Comparison of ENCODE assay signal across 21 mouse cellular contexts in genomic region chr11:71371871-71372270, GRCm38 (mm10).
DNase-seq lines count a peak whose midpoint lies in the region; ATAC-seq and TF ChIP-seq lines count a peak whose summit lies in the region.
"Had no signal": no experiment of that assay in that cellular context is flagged by ENCODE, and none has a peak within 500 bp of the region (broad histone marks: within the 10 kb centered on the region; RNA-seq: fewer than 3 reads in every experiment).

No protein-coding gene starts in this region.

- peak; percentile 50 for DNase-seq in adrenal gland, adult 2 months
- no peak for DNase-seq in adrenal gland, postnatal 4 days (ENCODE audit: low spot score in 2 of 2)
- no peak for DNase-seq in kidney, postnatal 0 days (ENCODE audit: low spot score)
- DNase-seq in kidney, adult 11 months = no peak
- DNase-seq in midbrain, postnatal 0 days (ENCODE audit: low spot score) = no peak
- DNase-seq in midbrain, embryonic 14.5 days = no peak
- DNase-seq: cerebellum, adult 11 months; cerebellum, postnatal 14 days; embryo, embryonic 11 days; gastrocnemius, adult 2 months; kidney, adult 2 months; right cerebral cortex, postnatal 4 days; thymus, adult 2 months had no signal

- no peaks in the 10 kb centered on the region for H3K9me3 ChIP-seq in kidney, postnatal 0 days (replicated peaks; ENCODE audit: low read length)
- no peaks in the 10 kb centered on the region for H3K9me3 ChIP-seq in midbrain, postnatal 0 days (ENCODE audit: low read length)
- no peaks in the 10 kb centered on the region for H3K9me3 ChIP-seq in midbrain, embryonic 14.5 days (ENCODE audit: control insufficient read depth, low read length)
- H3K9me3 ChIP-seq: embryonic facial prominence, embryonic 15.5 days; hindbrain, embryonic 10.5 days; limb, embryonic 12.5 days; liver, embryonic 12.5 days; lung, embryonic 15.5 days; megakaryocyte, embryonic 14.5 days had no signal

- no peak overlapping the region for H3K27ac ChIP-seq in kidney, postnatal 0 days
- H3K27ac ChIP-seq in midbrain, postnatal 0 days (ENCODE audit: low read depth, low read length) = no peak overlapping the region
- no peak overlapping the region for H3K27ac ChIP-seq in midbrain, embryonic 14.5 days (replicated peaks; ENCODE audit: low read depth, low read length)
- no peak overlapping the region for H3K27ac ChIP-seq in cortical plate, adult 2 months (ENCODE audit: insufficient read depth, low read length)
- H3K27ac ChIP-seq: embryonic facial prominence, embryonic 15.5 days; gastrocnemius, adult 2 months; hindbrain, embryonic 10.5 days; limb, embryonic 12.5 days; liver, embryonic 12.5 days; lung, embryonic 15.5 days had no signal

- H3K27me3 ChIP-seq in kidney, postnatal 0 days (ENCODE audit: insufficient read depth, low read length) = no peaks in the 10 kb centered on the region
- H3K27me3 ChIP-seq in midbrain, postnatal 0 days (ENCODE audit: insufficient read depth, low read length) = no peaks in the 10 kb centered on the region
- no peaks in the 10 kb centered on the region for H3K27me3 ChIP-seq in midbrain, embryonic 14.5 days (ENCODE audit: control insufficient read depth, insufficient read depth, low read length)
- H3K27me3 ChIP-seq: embryonic facial prominence, embryonic 15.5 days; limb, embryonic 12.5 days; liver, embryonic 12.5 days; lung, embryonic 15.5 days; megakaryocyte, embryonic 14.5 days had no signal

- H3K36me3 ChIP-seq in kidney, postnatal 0 days (ENCODE audit: insufficient read depth, low read length) = no peaks in the 10 kb centered on the region
- no peaks in the 10 kb centered on the region for H3K36me3 ChIP-seq in midbrain, postnatal 0 days (ENCODE audit: insufficient read depth, low read length)
- H3K36me3 ChIP-seq in midbrain, embryonic 14.5 days (ENCODE audit: control insufficient read depth, insufficient read depth, low read length) = no peaks in the 10 kb centered on the region
- H3K36me3 ChIP-seq: embryonic facial prominence, embryonic 15.5 days; hindbrain, embryonic 10.5 days; limb, embryonic 12.5 days; liver, embryonic 12.5 days; lung, embryonic 15.5 days had no signal

- ATAC-seq in kidney, postnatal 0 days (replicated peaks; ENCODE audit: low FRiP score, low read depth) = no peak
- ATAC-seq in midbrain, postnatal 0 days (ENCODE audit: low FRiP score) = no peak
- ATAC-seq in midbrain, embryonic 14.5 days (ENCODE audit: low FRiP score, low TSS enrichment) = no peak
- ATAC-seq in frontal cortex, adult (ENCODE audit: low TSS enrichment) = no peak
- ATAC-seq: liver, embryonic 12.5 days had no signal

- no peak overlapping the region for H3K4me3 ChIP-seq in kidney, postnatal 0 days (replicated peaks; ENCODE audit: low read depth, low read length)
- no peak overlapping the region for H3K4me3 ChIP-seq in midbrain, postnatal 0 days (ENCODE audit: low read depth, low read length)
- H3K4me3 ChIP-seq in midbrain, embryonic 14.5 days (replicated peaks; ENCODE audit: low read depth, low read length) = no peak overlapping the region
- no peak overlapping the region for H3K4me3 ChIP-seq in cortical plate, adult 2 months (ENCODE audit: insufficient read depth, low read length)
- H3K4me3 ChIP-seq: embryonic facial prominence, embryonic 15.5 days; gastrocnemius, adult 2 months; hindbrain, embryonic 10.5 days; limb, embryonic 12.5 days; liver, embryonic 12.5 days; lung, embryonic 15.5 days; megakaryocyte, embryonic 14.5 days had no signal

- WGBS in kidney, postnatal 0 days = 39% methylated on average over 5 of the region's 5 CpGs
- WGBS in midbrain, postnatal 0 days = 50% methylated on average over 5 of the region's 5 CpGs
- 63% methylated on average over 5 of the region's 5 CpGs for WGBS in midbrain, embryonic 14.5 days

- TF ChIP-seq CTCF in kidney, postnatal 0 days (IDR thresholded peaks at IDR 0.05; ENCODE audit: low read depth) = peak; percentile 14; the same call in 1 of the 2 replicates
- TF ChIP-seq CTCF in midbrain, postnatal 0 days (IDR thresholded peaks at IDR 0.05) = peak; percentile 44
- TF ChIP-seq CTCF in cortical plate, adult 2 months (IDR thresholded peaks at IDR 0.05; ENCODE audit: extremely low read depth, insufficient read depth, low read length) = peak; percentile 22; the same call in 1 of the 2 replicates

- H3K9ac ChIP-seq in kidney, postnatal 0 days (ENCODE audit: low read depth, low read length) = no peak overlapping the region
- H3K9ac ChIP-seq in midbrain, postnatal 0 days (replicated peaks; ENCODE audit: low read length, poor library complexity, severe bottlenecking) = no peak overlapping the region
- H3K9ac ChIP-seq in midbrain, embryonic 14.5 days (replicated peaks; ENCODE audit: low read length) = no peak overlapping the region
- H3K9ac ChIP-seq: embryonic facial prominence, embryonic 15.5 days; limb, embryonic 12.5 days; liver, embryonic 12.5 days; lung, embryonic 15.5 days had no signal

- no peak overlapping the region for H3K4me2 ChIP-seq in kidney, postnatal 0 days (ENCODE audit: low read length)
- H3K4me2 ChIP-seq in midbrain, postnatal 0 days (ENCODE audit: low read depth, low read length, poor library complexity, severe bottlenecking) = no peak overlapping the region
- H3K4me2 ChIP-seq in midbrain, embryonic 14.5 days (ENCODE audit: low read length) = no peak overlapping the region
- H3K4me2 ChIP-seq: embryonic facial prominence, embryonic 15.5 days; limb, embryonic 12.5 days; liver, embryonic 12.5 days; lung, embryonic 15.5 days had no signal

- H3K4me1 ChIP-seq in kidney, postnatal 0 days (replicated peaks; ENCODE audit: insufficient read depth, low read length) = no peaks in the 10 kb centered on the region
- H3K4me1 ChIP-seq in midbrain, postnatal 0 days (ENCODE audit: insufficient read depth, low read length) = no peaks in the 10 kb centered on the region
- H3K4me1 ChIP-seq in midbrain, embryonic 14.5 days (ENCODE audit: control insufficient read depth, insufficient read depth, low read length) = no peaks in the 10 kb centered on the region
- H3K4me1 ChIP-seq in cortical plate, adult 2 months (ENCODE audit: control insufficient read depth, insufficient read depth, low read length) = no peaks in the 10 kb centered on the region
- H3K4me1 ChIP-seq: embryonic facial prominence, embryonic 15.5 days; hindbrain, embryonic 10.5 days; limb, embryonic 12.5 days; liver, embryonic 12.5 days; lung, embryonic 15.5 days; megakaryocyte, embryonic 14.5 days had no signal

- TF ChIP-seq POLR2A in cortical plate, adult 2 months (IDR thresholded peaks at IDR 0.05; ENCODE audit: extremely low read depth, insufficient read depth, low read length) = no peak
